Mouse (Mus musculus) gastrocnemius, adult 2 months (tissue): ENCODE measurements at regions not wholly inside any gene's neighbourhood (a gene's known extent, or its start where the extent isn't known, plus 50 kb on each side); places are given as distances from the start of the nearest gene placed in this dataset.
"Not testable (repeated sequence)": the region's sequence is repeated elsewhere in the genome, so short reads cannot be mapped to it uniquely, and the experiment has no call there.

Source experiments
- DNase-seq: peaks from one replicate; pipeline ENCODE4 v3.0.0; 2022
- H3K27ac ChIP-seq: fragments of 200-600 bp; 2 replicates; pipeline ENCODE4 v1.8.1; 2022; ENCODE audit warnings: mild to moderate bottlenecking
- H3K4me3 ChIP-seq: fragments of 200-600 bp; 2 replicates; pipeline ENCODE4 v1.8.1; 2022; ENCODE audit warnings: mild to moderate bottlenecking, moderate library complexity
- CTCF ChIP-seq: fragments of 200-600 bp; IDR thresholded peaks from 2 replicates; pipeline ENCODE4 v1.8.1; 2022; ENCODE audit warnings: antibody characterized with exemption, mild to moderate bottlenecking, moderate library complexity
- intact Hi-C: fragments of 180-260 bp; cut with DNase I; formaldehyde crosslinking; loops from one replicate; pipeline ENCODE4 v1.15.1; 2025

DNA sequence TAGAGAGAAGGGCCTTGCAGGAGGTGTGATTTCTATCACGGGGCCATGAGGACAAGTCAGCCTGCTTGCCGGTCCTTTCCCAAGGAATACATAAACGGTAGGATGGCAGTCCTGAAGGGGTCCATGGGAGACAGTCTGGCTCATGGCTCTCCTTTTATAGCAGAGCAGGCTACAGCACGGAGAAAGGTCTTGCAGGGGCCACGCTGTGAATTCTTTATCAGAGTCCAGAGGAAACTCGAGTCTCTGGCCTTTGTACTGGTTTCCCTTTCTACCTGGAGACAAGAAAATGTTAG lies 1984.0 kb downstream of the 4930444P10Rik start:
- no peak for DNase-seq
- TF ChIP-seq CTCF: no peak
- H3K4me3 ChIP-seq: peak overlapping the region; percentile 23; the same call in 1 of the 2 replicates
- intact Hi-C loops: no loop called here
- no peak overlapping the region for H3K27ac ChIP-seq

- intact Hi-C loops: no loop called here
- DNase-seq: peak; percentile 60
- no peak for TF ChIP-seq CTCF
- Histone ChIP-seq H3K4me3 (peak overlapping the region; percentile 23; the same call in 1 of the 2 replicates), H3K27ac (no peak overlapping the region)
These were observed 1984.5 kb downstream of the 4930444P10Rik start for GRCm38 (mm10) chr1:14108450-14109189.

DNA sequence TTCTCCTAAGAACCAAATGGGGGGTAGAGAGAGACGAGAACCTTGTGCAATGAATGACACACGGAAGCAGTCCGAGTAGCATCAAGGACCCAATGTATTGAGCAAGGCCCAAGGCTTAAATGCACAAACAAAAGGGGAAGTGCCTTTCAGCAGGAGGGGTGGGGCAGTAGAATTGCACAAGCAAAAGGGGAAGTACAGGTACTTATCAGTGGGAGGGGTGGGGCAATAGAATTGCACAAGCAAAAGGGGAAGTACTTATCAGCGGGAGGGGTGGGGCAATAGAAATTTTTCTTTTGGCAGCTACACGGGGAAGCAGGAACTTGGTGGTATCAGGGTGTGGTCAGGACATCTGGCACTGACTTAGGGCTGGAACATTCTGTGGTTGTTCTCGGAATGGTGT lies 1987.6 kb downstream of the 4930444P10Rik start:
- H3K4me3 ChIP-seq, DNase-seq, H3K27ac ChIP-seq, intact Hi-C loops: not testable (repeated sequence)

DNA sequence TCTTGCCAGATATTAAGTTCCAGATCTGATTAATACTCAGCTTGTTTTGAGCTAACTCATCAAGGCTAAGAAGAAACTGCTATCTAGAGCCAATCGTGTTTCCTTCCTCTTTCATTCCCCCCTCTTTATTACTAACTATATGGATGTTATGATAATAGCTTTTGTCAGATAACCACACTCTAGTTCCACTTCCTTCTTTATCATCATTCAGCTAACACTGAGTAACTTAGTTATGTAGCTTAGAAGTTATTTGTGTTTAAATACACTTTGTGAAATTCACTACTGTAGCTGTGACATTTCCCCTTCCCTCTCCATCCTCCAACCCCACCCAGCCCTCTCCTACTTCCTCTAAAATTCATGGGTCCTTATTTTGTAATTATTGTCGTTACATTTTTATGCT lies 1988.6 kb downstream of the 4930444P10Rik start:
- DNase-seq: no peak
- H3K4me3 ChIP-seq: no peak overlapping the region
- intact Hi-C loops: no loop called here
- TF ChIP-seq CTCF: no peak
- H3K27ac ChIP-seq: no peak overlapping the region

DNA sequence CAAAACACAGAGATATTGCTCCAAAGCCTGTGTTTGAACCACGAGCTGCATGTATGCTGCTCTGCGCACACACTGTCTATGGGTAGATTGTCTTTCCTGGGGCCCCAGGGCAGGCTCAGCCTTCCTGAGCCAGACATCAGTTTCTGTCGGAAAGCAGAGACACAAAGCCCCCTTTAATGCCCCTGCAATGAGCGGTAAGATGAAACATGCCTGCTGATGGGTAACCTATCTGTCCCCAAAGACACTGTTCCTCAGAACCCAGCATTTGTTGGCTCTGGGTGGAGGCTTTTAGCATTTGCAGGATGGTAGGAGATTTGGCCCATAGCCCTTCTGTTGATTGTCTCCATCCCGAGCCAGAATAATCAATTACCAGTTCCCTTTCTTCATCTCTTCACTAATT lies 1994.1 kb downstream of the 4930444P10Rik start:
- DNase-seq: no peak
- TF ChIP-seq CTCF: no peak
- Histone ChIP-seq H3K4me3 (no peak overlapping the region), H3K27ac (no peak overlapping the region)
- intact Hi-C loops: no loop called here

- intact Hi-C loops: no loop called here
- no peak for DNase-seq
- TF ChIP-seq CTCF: no peak
These were observed 1995.4 kb downstream of the 4930444P10Rik start for GRCm38 (mm10) chr1:14097567-14098228.

DNA sequence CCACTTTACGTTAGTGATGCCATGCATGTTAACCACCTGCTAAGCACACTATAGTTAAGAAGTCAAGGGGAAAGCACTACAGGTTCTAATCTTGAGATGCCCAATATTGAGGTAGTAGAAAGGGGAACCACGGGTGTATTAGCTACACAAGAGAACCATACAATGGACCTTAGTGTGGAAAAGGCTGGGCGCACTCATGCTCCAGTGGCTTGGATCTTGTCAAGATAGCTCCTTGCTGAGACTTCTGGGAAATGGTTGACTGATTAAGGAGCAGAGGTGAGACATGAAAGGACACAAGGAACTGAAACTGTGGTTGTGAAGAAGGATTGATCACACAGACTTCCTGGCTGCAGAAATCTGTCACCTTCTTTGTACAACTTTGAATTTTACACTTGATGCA lies 2028.3 kb downstream of the 4930444P10Rik start:
- intact Hi-C loops: no loop called here
- DNase-seq: no peak
- Histone ChIP-seq H3K27ac (no peak overlapping the region), H3K4me3 (no peak overlapping the region)
- no peak for TF ChIP-seq CTCF

More at GRCm38 (mm10) chr1:14097567-14098228, 1995.4 kb downstream of the 4930444P10Rik start:
- H3K27ac ChIP-seq: no peak overlapping the region
- H3K4me3 ChIP-seq: no peak overlapping the region

DNA sequence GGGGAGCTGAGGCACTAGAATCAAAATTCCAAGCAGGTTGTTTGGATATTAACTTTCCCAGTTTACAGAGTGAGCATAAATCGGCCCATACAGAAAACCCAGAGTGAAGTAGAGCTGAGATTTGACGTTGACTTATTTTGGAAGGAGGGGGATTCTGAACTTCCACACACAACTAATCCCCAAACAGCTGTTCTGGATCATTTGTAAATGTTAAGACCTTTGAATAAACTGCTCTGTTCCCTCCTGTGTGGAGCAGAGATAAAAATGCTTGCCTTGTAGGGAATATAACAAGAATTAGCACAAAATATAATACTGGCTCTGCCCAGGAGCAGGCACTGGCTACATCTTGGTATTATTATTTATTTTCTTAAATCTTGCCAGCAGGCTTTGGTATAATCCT lies 2057.0 kb downstream of the 4930444P10Rik start:
- DNase-seq: no peak
- intact Hi-C loops: no loop called here
- no peak overlapping the region for H3K27ac ChIP-seq
- no peak overlapping the region for H3K4me3 ChIP-seq
- no peak for TF ChIP-seq CTCF

DNA sequence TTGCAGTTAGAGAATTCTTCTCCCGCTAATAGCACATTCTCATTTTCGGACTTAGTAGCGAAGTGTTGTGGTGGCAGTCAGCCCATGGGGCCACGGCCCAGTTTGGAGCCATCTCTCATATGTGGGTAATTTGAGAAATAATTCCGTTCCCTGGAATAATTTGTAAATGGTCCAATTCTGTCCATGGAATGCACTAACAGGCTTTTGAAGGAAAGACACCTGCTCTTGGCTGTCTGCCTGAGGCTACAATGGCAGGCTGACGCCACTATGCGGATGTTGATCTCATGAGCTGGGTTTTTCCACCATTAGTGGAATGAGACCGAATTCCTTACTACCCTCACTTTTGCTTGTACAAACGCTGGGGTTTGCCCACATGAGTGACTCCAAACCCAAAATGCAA lies 2081.6 kb downstream of the 4930444P10Rik start:
- DNase-seq: peak; percentile 22
- Histone ChIP-seq H3K27ac (no peak overlapping the region), H3K4me3 (no peak overlapping the region)
- TF ChIP-seq CTCF: no peak
- intact Hi-C loops: no loop called here

DNA sequence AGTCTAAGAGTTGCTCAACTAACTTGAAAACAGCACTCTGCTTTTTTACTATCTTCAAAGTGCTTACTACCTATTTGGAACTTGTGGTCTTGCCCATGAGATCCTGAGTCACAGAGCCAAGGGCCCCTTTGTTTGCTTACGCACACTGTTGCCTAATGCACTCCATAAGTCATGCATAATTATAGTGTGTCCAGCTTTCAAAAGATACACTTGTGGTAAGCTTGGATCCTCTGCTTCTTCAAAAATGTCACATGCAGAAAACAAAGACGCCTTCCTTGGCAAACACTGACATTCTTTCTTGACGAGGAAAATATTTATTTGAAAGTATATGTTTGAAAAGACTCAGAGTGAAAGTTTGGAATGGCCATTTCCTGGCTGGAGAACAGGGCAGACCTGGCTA lies 2082.3 kb downstream of the 4930444P10Rik start:
- TF ChIP-seq CTCF: no peak
- H3K27ac ChIP-seq: no peak overlapping the region
- intact Hi-C loops: no loop called here
- no peak for DNase-seq
- H3K4me3 ChIP-seq: no peak overlapping the region

DNA sequence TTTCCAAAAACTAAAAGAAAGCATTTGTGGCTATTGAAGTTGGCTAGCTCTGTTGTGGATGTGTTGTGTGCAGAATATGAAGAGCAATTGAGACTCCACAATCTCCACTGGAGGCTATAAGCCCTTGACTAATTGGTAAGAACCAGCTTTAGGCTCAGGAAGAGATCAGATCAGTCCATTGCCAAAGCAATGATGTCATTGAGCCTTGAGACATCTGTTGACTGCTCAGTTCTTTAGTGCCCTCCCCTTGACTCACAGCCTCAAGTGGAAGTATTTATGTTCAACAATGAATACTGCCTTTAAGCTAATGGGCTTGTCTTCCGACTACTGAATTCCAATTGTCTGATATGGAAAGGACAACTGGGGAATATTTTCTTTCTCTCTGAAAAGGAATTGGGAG lies 2090.6 kb downstream of the 4930444P10Rik start:
- DNase-seq: no peak
- Histone ChIP-seq H3K4me3 (no peak overlapping the region), H3K27ac (no peak overlapping the region)
- intact Hi-C loops: no loop called here
- TF ChIP-seq CTCF: no peak

- no peak for TF ChIP-seq CTCF
- intact Hi-C loops: no loop called here
- Histone ChIP-seq H3K4me3 (no peak overlapping the region), H3K27ac (no peak overlapping the region)
- no peak for DNase-seq
These were observed 2091.7 kb downstream of the 4930444P10Rik start for GRCm38 (mm10) chr1:14001431-14001830.

DNA sequence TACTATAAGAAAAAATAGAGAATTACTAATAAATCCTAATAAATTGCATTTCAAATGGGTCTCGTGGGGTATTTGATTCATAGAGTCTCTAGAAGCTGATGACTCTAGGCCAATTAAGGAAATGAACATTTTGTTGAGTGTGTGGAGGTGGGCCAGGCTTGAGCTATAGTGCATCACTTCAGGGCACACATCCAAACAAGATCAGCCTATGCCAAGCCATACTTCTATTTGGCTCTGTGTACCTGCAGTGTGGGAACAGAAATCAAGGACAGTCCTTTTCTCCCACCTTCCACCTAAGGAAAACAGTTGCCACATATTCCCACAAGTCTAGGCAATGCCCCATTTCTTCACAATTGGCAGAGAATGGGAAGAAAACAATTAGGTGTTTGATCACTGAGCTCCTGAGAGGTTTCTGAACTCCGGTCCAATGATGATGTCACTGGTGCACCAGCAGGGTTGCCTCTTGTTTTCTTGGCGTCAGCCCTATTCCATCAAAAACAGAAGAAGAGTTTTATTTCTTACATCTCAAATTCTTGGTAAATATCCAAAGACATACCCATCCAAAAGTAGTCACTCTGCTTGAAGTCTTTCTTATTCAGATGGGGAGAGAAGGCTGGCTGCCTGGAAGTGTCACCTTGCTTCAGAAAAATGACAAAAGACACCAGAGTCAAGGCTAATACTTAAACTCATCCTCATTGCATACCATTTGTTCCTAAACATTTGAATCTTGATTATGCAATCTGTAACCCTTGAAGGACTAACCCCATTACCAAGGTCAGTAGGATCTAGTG lies 2092.3 kb downstream of the 4930444P10Rik start:
- TF ChIP-seq CTCF: no peak
- H3K4me3 ChIP-seq: no peak overlapping the region
- H3K27ac ChIP-seq: no peak overlapping the region
- intact Hi-C loops: no loop called here
- no peak for DNase-seq
